Mouse (Mus musculus) liver, embryonic 14.5 days (tissue): ENCODE results near the gene C1qtnf5. TPM values are rescaled to one million over a fixed set of nuclear protein-coding genes. Genes with fewer than 3 reads are reported as not detected.

Experiments used
- ATAC-seq: fragments of 200-750 bp; cut with Nextera tagmentation; 2 replicates; pipeline ENCODE4 v1.8.0; 2017; ENCODE audit warnings: moderate number of reproducible peaks, mild to moderate bottlenecking, moderate library complexity; ENCODE audit not compliant: insufficient read depth
- DNase-seq, 3 experiments: peaks; one replicate each; pipeline ENCODE4 v3.0.0-alpha.2; 2012 to 2013; ENCODE audit warnings: low read depth in 3 of 3, low spot score in 3 of 3
- H3K27ac ChIP-seq: fragments of 300-500 bp; sonication (generic); 2 replicates; pipeline ENCODE4 v1.5.1; 2014; ENCODE audit warnings: moderate library complexity, mild to moderate bottlenecking, control low read depth, inconsistent platforms
- H3K27me3 ChIP-seq: fragments of 300-500 bp; sonication (generic); 2 replicates; pipeline ENCODE4 v1.6.1; 2014; ENCODE audit warnings: mild to moderate bottlenecking, low read length, moderate library complexity; ENCODE audit not compliant: control insufficient read depth, insufficient read depth
- H3K36me3 ChIP-seq: fragments of 300-500 bp; sonication (generic); replicated peaks from 2 replicates; pipeline ENCODE4 v1.6.1; 2014; ENCODE audit warnings: low read depth; ENCODE audit not compliant: control insufficient read depth, insufficient read depth
- H3K4me1 ChIP-seq, 2 experiments: fragments of 200-500 bp in 1 of 2; fragments of 300-500 bp in 1 of 2; sonication (generic) in 1 of 2; replicated peaks; 2 replicates each; pipeline ENCODE4 v1.6.1; 2012 to 2014; ENCODE audit warnings: antibody characterized with exemption in 1 of 2, inconsistent platforms in 1 of 2, low read length in 1 of 2; ENCODE audit not compliant: control insufficient read depth in 2 of 2, insufficient read depth in 2 of 2
- H3K4me2 ChIP-seq: fragments of 300-500 bp; sonication (generic); 2 replicates; pipeline ENCODE4 v1.6.1; 2014; ENCODE audit warnings: low read depth, mild to moderate bottlenecking, control low read depth, moderate library complexity
- H3K4me3 ChIP-seq, 2 experiments: fragments of 200-500 bp in 1 of 2; fragments of 300-500 bp in 1 of 2; sonication (generic) in 1 of 2; 2 replicates each; pipeline ENCODE4 v1.5.1; 2012 to 2014; ENCODE audit warnings: low read depth in 2 of 2, low read length in 2 of 2, mild to moderate bottlenecking in 2 of 2, control low read depth in 1 of 2, inconsistent platforms in 1 of 2, moderate library complexity in 1 of 2; ENCODE audit not compliant: insufficient read depth in 1 of 2
- H3K9ac ChIP-seq: fragments of 300-500 bp; sonication (generic); replicated peaks from 2 replicates; pipeline ENCODE4 v1.6.1; 2014; ENCODE audit warnings: mild to moderate bottlenecking, control low read depth, moderate library complexity
- H3K9me3 ChIP-seq: fragments of 300-500 bp; sonication (generic); 2 replicates; pipeline ENCODE4 v1.6.1; 2016; ENCODE audit warnings: low read length, mixed read lengths; ENCODE audit not compliant: control insufficient read depth
- CTCF ChIP-seq: IDR thresholded peaks from 2 replicates; pipeline ENCODE4 v1.5.1; 2016; ENCODE audit warnings: antibody characterized with exemption, low read depth, control low read depth
- EP300 ChIP-seq: IDR thresholded peaks from 2 replicates; pipeline ENCODE4 v1.6.1; 2016; ENCODE audit warnings: antibody characterized with exemption, low read depth
- WGBS: fragments of 180-500 bp; shearing (Covaris S2); extraction: QIAGEN DNeasy Blood & Tissue Kit; methylation state at CpG from one replicate; pipeline ENCODE4 v1.1.7; 2014; ENCODE audit not compliant: insufficient replicate concordance; 5-methylcytosine and 5-hydroxymethylcytosine counted together
- polyA plus RNA-seq, 2 experiments: library from polyadenylated mRNA; depleted of rRNA in 1 of 2; stranded (reverse) in 1 of 2; unstranded in 1 of 2; fragments of >200 nt; fragmentation: Nextera tagmentation in 1 of 2; extraction: Ambion mirVana in 1 of 2; gene quantifications; 2 replicates each; pipeline versions ENCODE4 v1.2.1 to v1.2.3; 2012 to 2014

Gene C1qtnf5
- polyA plus RNA-seq, 2 experiments = 0.27 to 0.30 TPM

- TF ChIP-seq EP300 (no peak), CTCF (no peak)
- DNase-seq = no peak
- Histone ChIP-seq H3K27ac (no peak overlapping the region), H3K9me3 (no peaks in the 10 kb centered on the region), H3K4me1 (no peaks in the 10 kb centered on the region), H3K27me3 (peaks cover 41% of the 10 kb centered on the region), H3K4me2 (no peak overlapping the region), H3K9ac (no peak overlapping the region), H3K4me3 (no peak overlapping the region), H3K36me3 (no peaks in the 10 kb centered on the region)
- no peak for ATAC-seq
- WGBS = 19% methylated on average over 4 of the region's 4 CpGs
Observed at GRCm38 (mm10) chr9:44137846-44138245, 30.8 kb downstream of the C1qtnf5 start.

GRCm38 (mm10) chr9:44141951-44142350 lies 34.9 kb downstream of the C1qtnf5 start:
- Histone ChIP-seq H3K9ac (no peak overlapping the region), H3K4me1 (no peaks in the 10 kb centered on the region), H3K27ac (no peak overlapping the region), H3K4me3 (no peak overlapping the region), H3K27me3 (peaks cover 2% of the 10 kb centered on the region), H3K36me3 (no peaks in the 10 kb centered on the region), H3K4me2 (no peak overlapping the region), H3K9me3 (no peaks in the 10 kb centered on the region)
- TF ChIP-seq CTCF (no peak), EP300 (no peak)
- WGBS = 70% methylated on average over 5 of the region's 5 CpGs
- ATAC-seq = no peak
- DNase-seq = no peak

- DNase-seq (no peak), ATAC-seq (no peak)
- no peak overlapping the region for H3K27ac ChIP-seq
- no peaks in the 10 kb centered on the region for H3K4me1 ChIP-seq
- no peak for TF ChIP-seq EP300
- TF ChIP-seq CTCF = no peak
- H3K4me3 ChIP-seq = no peak overlapping the region
- WGBS = 81% methylated on average over 5 of the region's 5 CpGs
- H3K27me3 ChIP-seq = no peaks in the 10 kb centered on the region
- H3K4me2 ChIP-seq = no peak overlapping the region
- H3K36me3 ChIP-seq = no peaks in the 10 kb centered on the region; the same call in 1 of the 2 replicates
- H3K9me3 ChIP-seq = no peaks in the 10 kb centered on the region
- no peak overlapping the region for H3K9ac ChIP-seq
Observed at GRCm38 (mm10) chr9:44143421-44143820, 36.4 kb downstream of the C1qtnf5 start.

- DNase-seq = no peak
- 53% methylated on average over 7 of the region's 8 CpGs for WGBS
- Histone ChIP-seq H3K36me3 (no peaks in the 10 kb centered on the region; the same call in none of the 2 replicates), H3K9ac (no peak overlapping the region), H3K4me2 (no peak overlapping the region), H3K4me3 (no peak overlapping the region), H3K9me3 (no peaks in the 10 kb centered on the region), H3K4me1 (no peaks in the 10 kb centered on the region), H3K27ac (no peak overlapping the region), H3K27me3 (no peaks in the 10 kb centered on the region)
- TF ChIP-seq CTCF (peak; percentile 11; the same call in 1 of the 2 replicates), EP300 (no peak)
- no peak for ATAC-seq
Observed at GRCm38 (mm10) chr9:44144023-44144717, 37.1 kb downstream of the C1qtnf5 start.

GRCm38 (mm10) chr9:44144718-44145060 lies 37.6 kb downstream of the C1qtnf5 start:
- Histone ChIP-seq H3K9me3 (no peaks in the 10 kb centered on the region), H3K4me2 (no peak overlapping the region), H3K4me1 (no peaks in the 10 kb centered on the region), H3K27me3 (no peaks in the 10 kb centered on the region), H3K9ac (no peak overlapping the region), H3K36me3 (peaks cover 2% of the 10 kb centered on the region), H3K4me3 (no peak overlapping the region), H3K27ac (no peak overlapping the region)
- DNase-seq (no peak), ATAC-seq (no peak)
- TF ChIP-seq CTCF (no peak), EP300 (no peak)
